Mouse (Mus musculus) urinary bladder, adult 2 months (tissue): ENCODE data around the gene Cpa5. TPM values are rescaled to one million over a fixed set of nuclear protein-coding genes. Genes with fewer than 3 reads are reported as not detected.

Experiments
- DNase-seq: peaks from one replicate; pipeline ENCODE4 v3.0.0; 2022; ENCODE audit warnings: low spot score
- polyA plus RNA-seq: library from polyadenylated mRNA; depleted of rRNA; stranded (reverse); fragments of >200 nt; gene quantifications from 2 replicates; pipeline ENCODE4 v1.2.3, GENCODE M21; 2012

Gene Cpa5
- polyA plus RNA-seq, 1 experiment: 0.03 TPM

GRCm38 (mm10) chr6:30604342-30604867 lies 6.4 kb upstream of the Cpa5 start:
- no peak for DNase-seq

- no peak for DNase-seq
Measured at GRCm38 (mm10) chr6:30605111-30605510, 5.7 kb upstream of the Cpa5 start.

GRCm38 (mm10) chr6:30605672-30606071 lies 5.1 kb upstream of the Cpa5 start:
- DNase-seq: no peak

- DNase-seq: no peak
Measured at GRCm38 (mm10) chr6:30611212-30611611, 402 bp downstream of the Cpa5 start.

GRCm38 (mm10) chr6:30614251-30614650 lies 3.4 kb downstream of the Cpa5 start:
- no peak for DNase-seq

GRCm38 (mm10) chr6:30615741-30616140 lies 4.9 kb downstream of the Cpa5 start:
- DNase-seq: no peak

GRCm38 (mm10) chr6:30616491-30616941 lies 5.7 kb downstream of the Cpa5 start:
- no peak for DNase-seq

GRCm38 (mm10) chr6:30617020-30617958 lies 6.5 kb downstream of the Cpa5 start:
- no peak for DNase-seq

- no peak for DNase-seq
Measured at GRCm38 (mm10) chr6:30617959-30618590, 7.3 kb downstream of the Cpa5 start.

- no peak for DNase-seq
Measured at GRCm38 (mm10) chr6:30618735-30619134, 7.9 kb downstream of the Cpa5 start.

GRCm38 (mm10) chr6:30619606-30620005 lies 8.8 kb downstream of the Cpa5 start:
- peak; percentile 2 for DNase-seq

GRCm38 (mm10) chr6:30620591-30620990 lies 9.8 kb downstream of the Cpa5 start:
- DNase-seq: no peak

- DNase-seq: no peak
Measured at GRCm38 (mm10) chr6:30620994-30621393, 10.2 kb downstream of the Cpa5 start.

GRCm38 (mm10) chr6:30621986-30622389 lies 11.2 kb downstream of the Cpa5 start:
- peak; percentile 0 for DNase-seq

- peak; percentile 18 for DNase-seq
Measured at GRCm38 (mm10) chr6:30624763-30625162, 14.0 kb downstream of the Cpa5 start.

- no peak for DNase-seq
Measured at GRCm38 (mm10) chr6:30628152-30628551, 17.3 kb downstream of the Cpa5 start.

- DNase-seq: no peak
Measured at GRCm38 (mm10) chr6:30629989-30630388, 19.2 kb downstream of the Cpa5 start.

- DNase-seq: no peak
Measured at GRCm38 (mm10) chr6:30635361-30635862, 24.6 kb downstream of the Cpa5 start.

- no peak for DNase-seq
Measured at GRCm38 (mm10) chr6:30636186-30636842, 25.5 kb downstream of the Cpa5 start.

- DNase-seq: no peak
Measured at GRCm38 (mm10) chr6:30638674-30639268, 28.0 kb downstream of the Cpa5 start, which contains the start of gene Cpa1. Cpa1 (plus strand) TSS chr6:30639218.

- DNase-seq: no peak
Measured at GRCm38 (mm10) chr6:30643694-30644460, 33.1 kb downstream of the Cpa5 start.
